Mouse (Mus musculus) heart, embryonic 16.5 days (tissue): ENCODE measurements around the gene Src. TPM values are rescaled to one million over a fixed set of nuclear protein-coding genes. Genes with fewer than 3 reads are reported as not detected.
A peak's percentile ranks its signal among the peaks of the same experiment; 100 is the strongest.

Source experiments
- ATAC-seq: fragments of 200-750 bp; cut with Nextera tagmentation; replicated peaks from 2 replicates; pipeline ENCODE4 v1.8.0; 2017; ENCODE audit warnings: moderate number of reproducible peaks; ENCODE audit not compliant: insufficient read depth, low FRiP score; ENCODE audit errors: extremely low read depth
- H3K27ac ChIP-seq: fragments of 300-500 bp; sonication (generic); 2 replicates; pipeline ENCODE4 v1.5.1; 2014; ENCODE audit warnings: mild to moderate bottlenecking, low read length, control low read depth, moderate library complexity
- H3K27me3 ChIP-seq: fragments of 300-500 bp; sonication (generic); 2 replicates; pipeline ENCODE4 v1.6.1; 2014; ENCODE audit warnings: low read length, mixed read lengths; ENCODE audit not compliant: control insufficient read depth, insufficient read depth
- H3K36me3 ChIP-seq: fragments of 300-500 bp; sonication (generic); 2 replicates; pipeline ENCODE4 v1.6.1; 2014; ENCODE audit not compliant: control insufficient read depth, insufficient read depth
- H3K4me1 ChIP-seq: fragments of 300-500 bp; sonication (generic); 2 replicates; pipeline ENCODE4 v1.6.1; 2014; ENCODE audit warnings: low read length, mixed read lengths; ENCODE audit not compliant: control insufficient read depth, insufficient read depth
- H3K4me2 ChIP-seq: fragments of 300-500 bp; sonication (generic); 2 replicates; pipeline ENCODE4 v1.6.1; 2014; ENCODE audit warnings: low read depth, mild to moderate bottlenecking, control low read depth, low read length
- H3K4me3 ChIP-seq: fragments of 300-500 bp; sonication (generic); 2 replicates; pipeline ENCODE4 v1.5.1; 2014; ENCODE audit warnings: mild to moderate bottlenecking, control low read depth, low read length
- H3K9ac ChIP-seq: fragments of 300-500 bp; sonication (generic); 2 replicates; pipeline ENCODE4 v1.6.1; 2014; ENCODE audit warnings: low read length, control low read depth
- H3K9me3 ChIP-seq: fragments of 300-500 bp; sonication (generic); replicated peaks from 2 replicates; pipeline ENCODE4 v1.6.1; 2016; ENCODE audit warnings: low read length; ENCODE audit not compliant: control insufficient read depth
- WGBS: fragments of 180-500 bp; shearing (Covaris S2); extraction: QIAGEN DNeasy Blood & Tissue Kit; methylation state at CpG from one replicate; pipeline ENCODE4 v1.1.7; 2014; 5-methylcytosine and 5-hydroxymethylcytosine counted together
- polyA plus RNA-seq: library from polyadenylated mRNA; unstranded; fragments of >200 nt; fragmentation: Nextera tagmentation; extraction: Ambion mirVana; gene quantifications from 2 replicates; pipeline ENCODE4 v1.2.1, GENCODE M21; 2015

The Src gene
- polyA plus RNA-seq, 1 experiment from 2014 or later, result 5.7 TPM

- H3K36me3 ChIP-seq, result no peaks in the 10 kb centered on the region
- H3K4me1 ChIP-seq, result no peaks in the 10 kb centered on the region
- no peak overlapping the region for H3K4me2 ChIP-seq
- WGBS, result 79% methylated on average over 3 of the region's 3 CpGs
- no peak overlapping the region for H3K4me3 ChIP-seq
- no peaks in the 10 kb centered on the region for H3K27me3 ChIP-seq
- no peak overlapping the region for H3K27ac ChIP-seq
- H3K9me3 ChIP-seq, result no peaks in the 10 kb centered on the region
- no peak for ATAC-seq
- H3K9ac ChIP-seq, result no peak overlapping the region
These were observed 75.0 kb downstream of the Src start for GRCm38 (mm10) chr2:157493240-157493639.

GRCm38 (mm10) chr2:157498529-157498928 is 80.3 kb downstream of the Src start:
- Histone ChIP-seq H3K4me2 (no peak overlapping the region), H3K9me3 (no peaks in the 10 kb centered on the region), H3K4me1 (no peaks in the 10 kb centered on the region), H3K27ac (no peak overlapping the region), H3K36me3 (no peaks in the 10 kb centered on the region), H3K27me3 (no peaks in the 10 kb centered on the region), H3K9ac (no peak overlapping the region), H3K4me3 (no peak overlapping the region)
- 47% methylated on average over 4 of the region's 4 CpGs for WGBS
- no peak for ATAC-seq

- Histone ChIP-seq H3K27me3 (peaks cover 5% of the 10 kb centered on the region; the same call in 1 of the 2 replicates), H3K4me2 (no peak overlapping the region), H3K4me1 (no peaks in the 10 kb centered on the region), H3K9me3 (no peaks in the 10 kb centered on the region), H3K36me3 (no peaks in the 10 kb centered on the region), H3K4me3 (no peak overlapping the region), H3K27ac (no peak overlapping the region), H3K9ac (no peak overlapping the region)
- ATAC-seq, result no peak
- 46% methylated on average over 2 of the region's 2 CpGs for WGBS
These were observed 82.1 kb downstream of the Src start for GRCm38 (mm10) chr2:157500364-157500763.

GRCm38 (mm10) chr2:157501324-157501723 is 83.1 kb downstream of the Src start:
- Histone ChIP-seq H3K4me3 (no peak overlapping the region), H3K9ac (no peak overlapping the region), H3K4me2 (no peak overlapping the region), H3K36me3 (no peaks in the 10 kb centered on the region), H3K4me1 (no peaks in the 10 kb centered on the region), H3K9me3 (no peaks in the 10 kb centered on the region), H3K27me3 (peaks cover 7% of the 10 kb centered on the region; the same call in 1 of the 2 replicates), H3K27ac (no peak overlapping the region)
- no peak for ATAC-seq
- WGBS, result 69% methylated on average over 4 of the region's 4 CpGs

GRCm38 (mm10) chr2:157506779-157507178 is 88.5 kb downstream of the Src start:
- Histone ChIP-seq H3K27ac (no peak overlapping the region), H3K4me2 (peak overlapping the region; percentile 13; the same call in 1 of the 2 replicates), H3K4me1 (0 out of 2 replicates have a peak, but pooled peaks cover 2% of the 10 kb centered on the region), H3K9ac (no peak overlapping the region), H3K4me3 (no peak overlapping the region), H3K27me3 (peaks cover 22% of the 10 kb centered on the region), H3K36me3 (no peaks in the 10 kb centered on the region), H3K9me3 (no peaks in the 10 kb centered on the region)
- ATAC-seq, result no peak
- 28% methylated on average over 14 of the region's 14 CpGs for WGBS

- H3K27me3 ChIP-seq, result peaks cover 28% of the 10 kb centered on the region
These were observed 90.9 kb downstream of the Src start for GRCm38 (mm10) chr2:157509182-157509581.

GRCm38 (mm10) chr2:157510031-157510430 is 91.8 kb downstream of the Src start:
- H3K27ac ChIP-seq, result no peak overlapping the region
- no peaks in the 10 kb centered on the region for H3K36me3 ChIP-seq
- peaks cover 24% of the 10 kb centered on the region for H3K27me3 ChIP-seq
- H3K4me1 ChIP-seq, result 0 out of 2 replicates have a peak, but pooled peaks cover 2% of the 10 kb centered on the region
- H3K9ac ChIP-seq, result no peak overlapping the region
- 69% methylated on average over 4 of the region's 4 CpGs for WGBS
- no peak overlapping the region for H3K4me3 ChIP-seq
- H3K4me2 ChIP-seq, result no peak overlapping the region
- no peak for ATAC-seq
- no peaks in the 10 kb centered on the region for H3K9me3 ChIP-seq

More at GRCm38 (mm10) chr2:157509182-157509581, 90.9 kb downstream of the Src start:
- Histone ChIP-seq H3K4me2 (no peak overlapping the region), H3K27ac (no peak overlapping the region), H3K36me3 (no peaks in the 10 kb centered on the region), H3K9me3 (no peaks in the 10 kb centered on the region), H3K4me1 (0 out of 2 replicates have a peak, but pooled peaks cover 2% of the 10 kb centered on the region), H3K4me3 (no peak overlapping the region), H3K9ac (no peak overlapping the region)
- WGBS, result 65% methylated on average over 5 of the region's 5 CpGs
- ATAC-seq, result no peak

GRCm38 (mm10) chr2:157512859-157513258 is 94.6 kb downstream of the Src start:
- Histone ChIP-seq H3K4me3 (no peak overlapping the region), H3K27ac (no peak overlapping the region), H3K4me2 (no peak overlapping the region), H3K4me1 (no peaks in the 10 kb centered on the region), H3K9me3 (no peaks in the 10 kb centered on the region), H3K9ac (no peak overlapping the region), H3K27me3 (peaks cover 11% of the 10 kb centered on the region), H3K36me3 (no peaks in the 10 kb centered on the region)
- ATAC-seq, result no peak
- WGBS, result 79% methylated on average over 9 of the region's 9 CpGs

- WGBS, result 41% methylated on average over 9 of the region's 9 CpGs
- H3K27me3 ChIP-seq, result peaks cover 7% of the 10 kb centered on the region
- no peak overlapping the region for H3K4me2 ChIP-seq
- H3K9ac ChIP-seq, result no peak overlapping the region
- no peaks in the 10 kb centered on the region for H3K9me3 ChIP-seq
- no peak for ATAC-seq
- H3K36me3 ChIP-seq, result no peaks in the 10 kb centered on the region
- no peaks in the 10 kb centered on the region for H3K4me1 ChIP-seq
- H3K27ac ChIP-seq, result no peak overlapping the region
- H3K4me3 ChIP-seq, result no peak overlapping the region
These were observed 95.5 kb downstream of the Src start for GRCm38 (mm10) chr2:157513737-157514208.
